Mouse (Mus musculus) ES-E14 (cell line): ENCODE measurements around the gene Cntn4.

ENCODE experiments used
- CHD2 ChIP-seq: IDR thresholded peaks from 2 replicates; pipeline ENCODE4 v1.6.1; 2014; ENCODE audit warnings: mild to moderate bottlenecking, low read depth, low read length, inconsistent platforms
- HCFC1 ChIP-seq: IDR thresholded peaks from 2 replicates; pipeline ENCODE4 v1.6.1; 2012; ENCODE audit warnings: low read length, inconsistent platforms, borderline replicate concordance; ENCODE audit not compliant: insufficient read depth
- MAFK ChIP-seq: IDR thresholded peaks from 2 replicates; pipeline ENCODE4 v1.6.1; 2014; ENCODE audit warnings: mild to moderate bottlenecking, low read depth, low read length, inconsistent platforms; ENCODE audit not compliant: insufficient read depth
- ZC3H11A ChIP-seq: IDR thresholded peaks from 2 replicates; pipeline ENCODE4 v1.6.1; 2012; ENCODE audit warnings: low read depth, mild to moderate bottlenecking, inconsistent platforms, low read length, borderline replicate concordance
- ZNF384 ChIP-seq: IDR thresholded peaks from 2 replicates; pipeline ENCODE4 v1.6.1; 2012; ENCODE audit warnings: low read depth, low read length, inconsistent platforms

GRCm38 (mm10) chr6:106503961-106504360, 826.5 kb downstream of the Cntn4 start:
- no peak for TF ChIP-seq ZC3H11A
- no peak for TF ChIP-seq ZNF384
- TF ChIP-seq MAFK = no peak
- TF ChIP-seq HCFC1 = no peak
- TF ChIP-seq CHD2 = no peak
